Mouse (Mus musculus): ENCODE measurements around the gene Lrrc45.

DNA sequence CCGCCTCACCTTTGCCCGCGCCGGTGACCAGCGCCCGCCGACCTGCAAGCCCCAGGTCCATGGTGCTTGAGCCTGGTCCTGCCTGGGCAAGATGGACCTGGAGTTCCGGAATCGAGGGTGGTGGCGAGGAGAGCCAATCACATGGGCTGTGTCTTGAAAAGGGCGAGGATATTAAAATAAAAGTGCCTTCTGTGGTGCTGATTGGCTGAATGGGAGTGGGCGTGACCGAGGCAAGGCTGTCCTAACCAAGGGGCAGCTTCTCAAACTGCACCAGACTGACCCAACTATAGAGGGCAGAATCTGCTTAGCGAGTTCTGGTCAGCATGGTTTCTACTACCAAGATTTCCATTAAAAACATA, 13.4 kb downstream of the Lrrc45 start, which contains the start of gene Dcxr:
- TF ChIP-seq CTCF (IDR thresholded peaks at IDR 0.05; ENCODE audit: low read depth, low read length) (no peak), POLR2A (IDR thresholded peaks at IDR 0.05; ENCODE audit: borderline replicate concordance, low read depth, low read length) (no peak)
